Mouse (Mus musculus): ENCODE results near the gene Zfyve28. TPM values are rescaled to one million over a fixed set of nuclear protein-coding genes. Genes with fewer than 3 reads are reported as not detected.

Zfyve28 gene
- polyA plus RNA-seq, 1 experiment from 2014 or later, result 4.5 TPM

- no peaks in the 10 kb centered on the region for H3K36me3 ChIP-seq (ENCODE audit: control insufficient read depth, insufficient read depth, low read length)
- no peak for ATAC-seq (ENCODE audit: low read depth)
- 93% methylated on average over 6 of the region's 6 CpGs for WGBS
- no peak overlapping the region for H3K27ac ChIP-seq (ENCODE audit: low read depth, low read length)
- no peaks in the 10 kb centered on the region for H3K4me1 ChIP-seq (ENCODE audit: control insufficient read depth, insufficient read depth, low read length)
- no peak overlapping the region for H3K4me2 ChIP-seq (ENCODE audit: low read depth, low read length)
- no peak overlapping the region for H3K9ac ChIP-seq (replicated peaks; ENCODE audit: low read depth, low read length)
- no peaks in the 10 kb centered on the region for H3K9me3 ChIP-seq (ENCODE audit: control insufficient read depth, low read length)
- no peak overlapping the region for H3K4me3 ChIP-seq (ENCODE audit: low read depth, low read length)
- no peaks in the 10 kb centered on the region for H3K27me3 ChIP-seq (ENCODE audit: control insufficient read depth, insufficient read depth, low read length)
Observed at GRCm38 (mm10) chr5:34231901-34232300, 56.3 kb downstream of the Zfyve28 start.

- WGBS, result 85% methylated on average over 9 of the region's 9 CpGs
- no peak overlapping the region for H3K27ac ChIP-seq (ENCODE audit: low read depth, low read length)
Observed at GRCm38 (mm10) chr5:34230599-34231485, 57.4 kb downstream of the Zfyve28 start.

GRCm38 (mm10) chr5:34229503-34229902 is 58.7 kb downstream of the Zfyve28 start:
- no peaks in the 10 kb centered on the region for H3K36me3 ChIP-seq (ENCODE audit: control insufficient read depth, insufficient read depth, low read length)
- no peak overlapping the region for H3K4me2 ChIP-seq (ENCODE audit: low read depth, low read length)
- H3K27ac ChIP-seq (ENCODE audit: low read depth, low read length), result no peak overlapping the region
- no peak overlapping the region for H3K4me3 ChIP-seq (ENCODE audit: low read depth, low read length)
- 96% methylated on average over 5 of the region's 5 CpGs for WGBS
- no peak for ATAC-seq (ENCODE audit: low read depth)
- no peaks in the 10 kb centered on the region for H3K4me1 ChIP-seq (ENCODE audit: control insufficient read depth, insufficient read depth, low read length)
- H3K9me3 ChIP-seq (ENCODE audit: control insufficient read depth, low read length), result no peaks in the 10 kb centered on the region
- no peaks in the 10 kb centered on the region for H3K27me3 ChIP-seq (ENCODE audit: control insufficient read depth, insufficient read depth, low read length)
- H3K9ac ChIP-seq (replicated peaks; ENCODE audit: low read depth, low read length), result no peak overlapping the region

More at GRCm38 (mm10) chr5:34230599-34231485, 57.4 kb downstream of the Zfyve28 start:
- no peaks in the 10 kb centered on the region for H3K9me3 ChIP-seq (ENCODE audit: control insufficient read depth, low read length)
- no peak overlapping the region for H3K9ac ChIP-seq (replicated peaks; ENCODE audit: low read depth, low read length)
- no peak overlapping the region for H3K4me2 ChIP-seq (ENCODE audit: low read depth, low read length)
- no peaks in the 10 kb centered on the region for H3K27me3 ChIP-seq (ENCODE audit: control insufficient read depth, insufficient read depth, low read length)
- no peak overlapping the region for H3K4me3 ChIP-seq (ENCODE audit: low read depth, low read length)
- ATAC-seq (ENCODE audit: low read depth), result no peak
- H3K4me1 ChIP-seq (ENCODE audit: control insufficient read depth, insufficient read depth, low read length), result no peaks in the 10 kb centered on the region
- H3K36me3 ChIP-seq (ENCODE audit: control insufficient read depth, insufficient read depth, low read length), result no peaks in the 10 kb centered on the region

- Histone ChIP-seq H3K9me3 (ENCODE audit: control insufficient read depth, low read length) (no peaks in the 10 kb centered on the region), H3K27me3 (ENCODE audit: control insufficient read depth, insufficient read depth, low read length) (no peaks in the 10 kb centered on the region), H3K4me2 (ENCODE audit: low read depth, low read length) (no peak overlapping the region), H3K36me3 (ENCODE audit: control insufficient read depth, insufficient read depth, low read length) (no peaks in the 10 kb centered on the region), H3K4me3 (ENCODE audit: low read depth, low read length) (no peak overlapping the region), H3K27ac (ENCODE audit: low read depth, low read length) (no peak overlapping the region), H3K4me1 (ENCODE audit: control insufficient read depth, insufficient read depth, low read length) (no peaks in the 10 kb centered on the region), H3K9ac (replicated peaks; ENCODE audit: low read depth, low read length) (no peak overlapping the region)
- WGBS, result 89% methylated on average over 2 of the region's 2 CpGs
- no peak for ATAC-seq (ENCODE audit: low read depth)
Observed at GRCm38 (mm10) chr5:34225516-34225915, 62.7 kb downstream of the Zfyve28 start.

DNA sequence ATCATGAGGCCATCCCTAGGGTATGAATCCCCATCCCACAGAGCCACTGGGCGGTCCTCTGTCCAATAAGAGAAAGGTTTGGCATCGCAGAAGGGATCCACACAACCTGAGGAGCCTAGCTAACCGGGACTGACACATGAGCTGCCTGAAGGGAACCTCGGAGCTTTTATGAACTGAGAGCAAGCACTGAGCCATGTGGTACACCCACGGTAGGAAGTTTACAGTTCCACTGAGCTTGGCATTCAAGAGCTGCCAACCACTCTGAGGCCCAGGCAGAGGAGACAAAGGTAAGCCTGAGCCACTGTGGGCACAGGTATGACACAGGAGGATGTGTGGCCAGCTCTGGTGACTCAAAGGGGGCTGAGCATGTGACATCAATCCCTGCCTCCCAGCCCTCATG is 63.7 kb downstream of the Zfyve28 start:
- no peak overlapping the region for H3K4me3 ChIP-seq (ENCODE audit: low read depth, low read length)
- H3K4me2 ChIP-seq (ENCODE audit: low read depth, low read length), result no peak overlapping the region
- H3K27ac ChIP-seq (ENCODE audit: low read depth, low read length), result no peak overlapping the region
- H3K9me3 ChIP-seq (ENCODE audit: control insufficient read depth, low read length), result no peaks in the 10 kb centered on the region
- WGBS, result 89% methylated on average over 5 of the region's 5 CpGs
- H3K27me3 ChIP-seq (ENCODE audit: control insufficient read depth, insufficient read depth, low read length), result no peaks in the 10 kb centered on the region
- H3K4me1 ChIP-seq (ENCODE audit: control insufficient read depth, insufficient read depth, low read length), result no peaks in the 10 kb centered on the region
- H3K9ac ChIP-seq (replicated peaks; ENCODE audit: low read depth, low read length), result no peak overlapping the region
- no peak for ATAC-seq (ENCODE audit: low read depth)
- no peaks in the 10 kb centered on the region for H3K36me3 ChIP-seq (ENCODE audit: control insufficient read depth, insufficient read depth, low read length)

GRCm38 (mm10) chr5:34220001-34220400 is 68.2 kb downstream of the Zfyve28 start:
- no peak overlapping the region for H3K4me2 ChIP-seq (ENCODE audit: low read depth, low read length)
- H3K9ac ChIP-seq (replicated peaks; ENCODE audit: low read depth, low read length), result no peak overlapping the region
- H3K9me3 ChIP-seq (ENCODE audit: control insufficient read depth, low read length), result no peaks in the 10 kb centered on the region
- no peak overlapping the region for H3K4me3 ChIP-seq (ENCODE audit: low read depth, low read length)
- ATAC-seq (ENCODE audit: low read depth), result no peak
- WGBS, result 83% methylated on average over 4 of the region's 4 CpGs
- no peaks in the 10 kb centered on the region for H3K4me1 ChIP-seq (ENCODE audit: control insufficient read depth, insufficient read depth, low read length)
- H3K36me3 ChIP-seq (ENCODE audit: control insufficient read depth, insufficient read depth, low read length), result no peaks in the 10 kb centered on the region
- H3K27me3 ChIP-seq (ENCODE audit: control insufficient read depth, insufficient read depth, low read length), result no peaks in the 10 kb centered on the region
- H3K27ac ChIP-seq (ENCODE audit: low read depth, low read length), result no peak overlapping the region

- WGBS, result 84% methylated on average over 5 of the region's 5 CpGs
- no peak for ATAC-seq (ENCODE audit: low read depth)
- H3K4me3 ChIP-seq (ENCODE audit: low read depth, low read length), result no peak overlapping the region
Observed at GRCm38 (mm10) chr5:34218672-34219071, 69.6 kb downstream of the Zfyve28 start.

GRCm38 (mm10) chr5:34217756-34218155 is 70.5 kb downstream of the Zfyve28 start:
- H3K4me1 ChIP-seq (ENCODE audit: control insufficient read depth, insufficient read depth, low read length), result no peaks in the 10 kb centered on the region
- H3K36me3 ChIP-seq (ENCODE audit: control insufficient read depth, insufficient read depth, low read length), result no peaks in the 10 kb centered on the region
- no peak overlapping the region for H3K9ac ChIP-seq (replicated peaks; ENCODE audit: low read depth, low read length)
- no peak overlapping the region for H3K27ac ChIP-seq (ENCODE audit: low read depth, low read length)
- WGBS, result 66% methylated on average over 9 of the region's 9 CpGs
- no peaks in the 10 kb centered on the region for H3K9me3 ChIP-seq (ENCODE audit: control insufficient read depth, low read length)
- no peak for ATAC-seq (ENCODE audit: low read depth)
- no peak overlapping the region for H3K4me3 ChIP-seq (ENCODE audit: low read depth, low read length)
- no peak overlapping the region for H3K4me2 ChIP-seq (ENCODE audit: low read depth, low read length)
- H3K27me3 ChIP-seq (ENCODE audit: control insufficient read depth, insufficient read depth, low read length), result no peaks in the 10 kb centered on the region

More at GRCm38 (mm10) chr5:34218672-34219071, 69.6 kb downstream of the Zfyve28 start:
- no peaks in the 10 kb centered on the region for H3K9me3 ChIP-seq (ENCODE audit: control insufficient read depth, low read length)
- no peaks in the 10 kb centered on the region for H3K27me3 ChIP-seq (ENCODE audit: control insufficient read depth, insufficient read depth, low read length)
- no peaks in the 10 kb centered on the region for H3K4me1 ChIP-seq (ENCODE audit: control insufficient read depth, insufficient read depth, low read length)
- no peaks in the 10 kb centered on the region for H3K36me3 ChIP-seq (ENCODE audit: control insufficient read depth, insufficient read depth, low read length)
- no peak overlapping the region for H3K9ac ChIP-seq (replicated peaks; ENCODE audit: low read depth, low read length)
- no peak overlapping the region for H3K27ac ChIP-seq (ENCODE audit: low read depth, low read length)
- no peak overlapping the region for H3K4me2 ChIP-seq (ENCODE audit: low read depth, low read length)

GRCm38 (mm10) chr5:34216025-34216424 is 72.2 kb downstream of the Zfyve28 start:
- no peaks in the 10 kb centered on the region for H3K9me3 ChIP-seq (ENCODE audit: control insufficient read depth, low read length)
- no peaks in the 10 kb centered on the region for H3K36me3 ChIP-seq (ENCODE audit: control insufficient read depth, insufficient read depth, low read length)
- no peak overlapping the region for H3K27ac ChIP-seq (ENCODE audit: low read depth, low read length)
- H3K4me1 ChIP-seq (ENCODE audit: control insufficient read depth, insufficient read depth, low read length), result no peaks in the 10 kb centered on the region
- ATAC-seq (ENCODE audit: low read depth), result no peak
- 87% methylated on average over 7 of the region's 7 CpGs for WGBS
- no peaks in the 10 kb centered on the region for H3K27me3 ChIP-seq (ENCODE audit: control insufficient read depth, insufficient read depth, low read length)
- no peak overlapping the region for H3K4me2 ChIP-seq (ENCODE audit: low read depth, low read length)
- H3K9ac ChIP-seq (replicated peaks; ENCODE audit: low read depth, low read length), result no peak overlapping the region
- H3K4me3 ChIP-seq (ENCODE audit: low read depth, low read length), result no peak overlapping the region
